Mouse (Mus musculus) hematopoietic stem cell, adult 5-6 weeks (primary cell): ENCODE measurements around the gene Ice1. TPM values are rescaled to one million over a fixed set of nuclear protein-coding genes. Genes with fewer than 3 reads are reported as not detected.

Experiments used
- ATAC-seq, 2 experiments: fragments of 125-278 bp in 1 of 2; replicated peaks in 1 of 2; 2 replicates each; pipeline ENCODE4 v1.8.0; 2016 to 2017; ENCODE audit warnings: inconsistent platforms in 2 of 2, mild to moderate bottlenecking in 2 of 2, moderate number of reproducible peaks in 2 of 2, low read depth in 1 of 2, moderate TSS enrichment in 1 of 2; ENCODE audit not compliant: low FRiP score in 2 of 2, poor library complexity in 2 of 2, severe bottlenecking in 2 of 2, insufficient read depth in 1 of 2, low TSS enrichment in 1 of 2
- total RNA-seq: library from RNA; stranded (forward); fragments of 172-1452, 232-1000 nt; gene quantifications from 2 replicates; pipeline ENCODE4 v1.2.3, GENCODE M21; 2017

Gene Ice1
- total RNA-seq, 1 experiment from 2014 or later, result 33.5 TPM

DNA sequence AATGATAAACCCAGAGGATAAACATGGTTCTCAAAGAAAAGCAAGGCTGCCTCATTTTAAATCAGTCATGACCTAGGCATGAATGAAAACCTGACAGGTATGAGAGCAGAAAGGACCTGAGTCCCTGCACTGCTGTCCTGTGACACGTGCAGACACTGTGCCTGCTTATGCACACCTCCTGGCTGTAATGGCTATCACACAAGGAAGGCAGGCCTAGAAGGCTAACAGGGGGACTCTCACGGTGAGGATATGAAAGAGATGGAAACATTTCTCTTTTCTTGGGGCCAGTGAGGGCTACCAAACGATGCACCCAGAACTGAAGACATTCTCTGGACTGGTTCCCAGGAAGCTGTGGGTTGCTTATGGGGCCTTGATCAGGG lies 6.6 kb upstream of the Ice1 start:
- no peak for ATAC-seq

DNA sequence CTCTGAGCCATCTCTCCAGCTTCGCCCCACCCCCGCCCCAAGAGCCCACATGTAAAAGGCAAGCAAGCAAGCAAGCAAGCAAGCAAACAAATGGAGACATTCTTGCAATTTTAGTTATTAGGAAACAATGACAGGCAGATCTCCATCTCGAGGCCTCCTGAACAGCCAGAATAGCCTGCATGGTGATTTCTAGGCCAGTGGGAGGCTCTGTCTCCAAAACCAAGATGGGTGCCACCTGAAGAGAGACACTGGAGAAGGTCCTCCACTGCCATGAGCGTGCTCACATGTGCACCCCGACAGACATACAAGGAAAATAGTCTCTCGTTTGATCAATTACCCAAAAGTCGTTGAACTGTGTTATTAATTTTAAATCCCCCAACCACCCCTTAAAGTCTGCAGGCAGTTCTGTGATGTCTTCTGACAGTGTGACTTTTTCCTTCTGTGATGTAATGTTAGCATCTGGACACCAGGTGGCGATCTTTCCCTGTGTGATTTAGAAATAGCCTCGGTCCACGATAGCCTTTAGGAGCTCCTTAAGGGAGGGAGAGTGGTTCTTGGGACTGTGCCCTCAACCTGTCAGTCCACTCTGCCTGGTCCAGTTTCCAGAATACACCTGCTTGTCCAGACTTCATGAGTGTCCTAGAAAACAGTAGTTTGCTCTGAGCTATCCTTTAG lies 6.1 kb upstream of the Ice1 start:
- peak; percentile 73 to 82 for ATAC-seq

DNA sequence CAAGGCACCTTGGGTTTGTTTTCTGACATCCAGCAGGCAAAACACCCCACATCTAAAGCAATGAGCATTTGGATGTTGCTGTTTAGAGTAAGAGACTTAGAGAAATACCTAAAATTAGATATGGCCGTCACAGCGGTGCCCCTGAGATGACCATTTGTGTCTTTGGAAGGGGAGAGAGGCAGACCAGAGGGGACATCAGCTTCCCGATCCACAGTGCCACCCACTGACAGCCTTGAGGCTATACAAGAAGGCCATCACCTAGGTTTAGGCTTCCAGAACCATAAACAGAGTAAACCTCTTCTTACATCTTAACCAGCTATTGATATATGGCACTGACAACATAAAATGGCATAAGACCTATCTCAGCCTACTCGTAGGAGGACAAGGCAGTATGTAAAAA lies 4.5 kb upstream of the Ice1 start:
- ATAC-seq, result no peak

DNA sequence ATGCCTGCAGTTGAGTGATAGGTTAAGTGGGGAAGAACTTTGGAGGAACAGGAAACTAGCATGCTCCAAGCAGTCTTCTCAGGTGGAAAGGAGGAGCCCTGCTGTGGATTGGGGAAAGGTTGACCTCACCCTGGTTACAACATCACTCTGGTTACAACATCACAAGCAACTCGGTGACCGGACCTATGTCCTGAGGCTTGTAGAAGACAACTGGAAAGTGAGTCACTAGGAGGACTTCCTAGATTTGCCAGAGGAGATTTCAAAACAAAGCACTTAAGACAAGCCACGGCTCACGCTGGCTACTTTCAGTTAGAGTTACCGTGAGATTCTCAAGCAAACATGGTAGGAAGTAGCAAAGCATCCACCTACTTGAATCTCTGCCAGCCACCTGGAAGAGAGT lies 3.9 kb upstream of the Ice1 start:
- no peak; a peak in 1 of 4 replicates for ATAC-seq

DNA sequence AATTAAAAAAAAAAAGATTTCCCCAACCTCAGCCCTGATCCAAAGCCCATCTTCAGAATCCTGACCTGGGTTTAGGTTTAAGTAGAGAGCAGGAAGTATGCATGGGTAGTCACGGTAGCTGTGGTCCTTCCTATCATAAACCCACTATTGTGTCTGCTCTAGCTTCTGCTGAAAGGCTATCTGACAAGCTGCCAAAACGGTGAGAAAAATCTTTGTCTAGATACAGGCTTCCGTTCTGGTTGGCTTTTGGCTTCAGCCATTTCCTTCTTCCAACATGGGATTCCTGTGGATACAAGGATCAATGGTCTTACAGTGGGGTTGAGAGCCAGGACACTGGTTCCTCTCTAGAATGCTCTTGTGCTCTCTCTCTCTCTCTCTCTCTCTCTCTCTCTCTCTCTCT lies 2.2 kb upstream of the Ice1 start:
- no peak for ATAC-seq

DNA sequence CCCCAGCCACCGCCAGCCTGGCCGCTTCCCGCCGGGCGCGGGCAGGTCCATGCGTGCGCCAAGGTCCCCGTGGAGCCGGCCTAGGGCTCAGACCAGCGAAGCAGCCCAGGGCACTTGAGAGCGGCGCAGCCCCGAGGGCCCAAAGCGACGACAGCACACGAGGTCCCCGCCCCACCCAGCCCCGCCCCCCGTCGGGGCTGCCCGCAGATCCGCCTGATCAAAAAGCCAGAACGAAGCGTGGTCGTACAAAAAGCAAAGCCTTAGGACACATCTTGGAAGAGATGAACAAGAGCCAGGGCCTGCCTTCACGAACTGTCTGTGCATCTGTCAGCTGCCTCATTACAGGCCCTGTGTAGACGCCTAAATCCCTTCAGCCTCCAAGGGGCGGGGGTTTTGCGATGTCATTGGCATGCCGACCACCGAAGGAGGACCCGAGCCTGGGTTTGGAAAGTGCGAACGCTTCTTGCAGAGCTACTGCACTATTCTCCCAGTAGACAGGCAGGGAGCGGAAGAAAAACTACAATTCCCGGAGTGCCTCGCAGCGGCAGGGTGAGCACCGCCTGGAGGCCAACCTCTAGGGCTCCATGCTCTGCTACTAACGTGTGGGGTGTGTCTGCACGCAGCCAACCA lies 343 bp upstream of the Ice1 start:
- ATAC-seq, result peak; percentile 96 to 100

DNA sequence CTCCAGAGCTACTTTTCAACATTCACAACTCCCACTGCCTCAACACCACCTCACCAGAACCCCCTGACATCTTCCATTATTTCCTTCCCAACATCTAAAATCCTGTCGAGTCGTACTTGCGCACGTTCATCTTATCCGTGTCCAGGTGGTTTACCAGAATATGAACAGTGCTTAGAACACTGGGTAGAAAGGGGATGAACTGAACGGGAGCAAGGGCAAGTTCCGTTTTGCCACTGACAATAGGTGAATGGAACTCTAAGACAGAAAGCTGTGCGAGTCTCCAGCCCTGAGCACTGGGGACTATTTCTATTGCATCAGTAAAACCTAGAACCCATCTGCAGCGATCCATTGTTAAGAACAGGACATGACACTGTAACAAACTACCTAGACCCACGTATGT lies 728 bp downstream of the Ice1 start:
- no peak for ATAC-seq

DNA sequence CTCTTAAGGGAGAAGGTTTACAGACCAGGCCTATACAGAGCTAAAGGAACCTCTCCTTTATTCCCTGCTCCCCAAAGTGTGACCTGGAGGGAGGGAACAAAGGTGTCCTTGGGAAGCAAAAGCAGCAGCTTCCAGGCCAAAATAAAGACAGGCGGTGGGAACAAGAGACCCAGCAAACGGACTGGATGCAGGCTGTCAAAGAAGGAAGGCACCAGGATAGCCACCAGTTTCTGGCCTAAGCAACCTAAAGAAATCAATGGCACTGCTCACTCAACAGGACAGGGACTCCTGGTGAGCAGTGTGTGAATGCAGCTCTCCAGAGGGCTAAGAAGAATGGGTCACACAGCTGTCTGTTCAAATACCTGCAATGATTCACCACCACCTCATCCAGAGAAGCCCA lies 1.8 kb downstream of the Ice1 start:
- ATAC-seq, result no peak

DNA sequence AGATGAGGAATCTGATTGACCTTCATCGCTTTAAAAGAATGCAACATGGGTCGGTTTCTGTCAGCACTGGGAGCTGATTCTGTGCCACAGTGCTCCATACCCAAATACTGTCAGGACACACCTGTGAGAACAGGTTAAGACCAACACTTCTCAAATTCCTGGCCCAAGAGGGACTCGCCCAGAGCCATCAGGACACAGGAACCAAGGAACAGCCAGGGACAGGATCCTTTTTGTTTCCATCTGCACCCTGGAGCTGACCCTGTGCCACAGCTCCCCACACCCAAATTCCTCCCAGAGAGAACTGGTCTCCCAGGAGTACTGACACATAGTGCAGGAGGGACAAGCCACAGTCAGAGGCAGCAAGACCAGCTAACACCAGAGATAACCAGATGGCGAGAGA lies 11.0 kb downstream of the Ice1 start:
- ATAC-seq, result no peak

DNA sequence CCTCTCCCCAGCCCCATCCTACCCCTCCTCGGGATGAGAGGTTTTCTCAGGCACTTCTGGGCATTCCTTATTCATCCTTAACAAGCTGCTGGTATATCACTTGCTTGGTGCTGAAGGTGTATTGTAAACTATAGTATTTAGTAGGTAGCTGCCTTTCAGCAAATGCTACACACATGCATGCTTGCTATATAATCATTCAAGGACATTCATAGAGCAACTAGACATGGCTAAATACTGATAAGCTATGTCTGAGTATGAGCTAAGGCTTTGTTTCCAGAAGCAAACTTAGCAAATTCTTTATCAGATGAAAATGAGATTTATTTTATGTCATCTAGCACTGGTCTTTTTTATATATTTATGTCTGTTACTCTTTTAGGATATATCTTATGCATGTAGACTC lies 11.8 kb downstream of the Ice1 start:
- no peak for ATAC-seq

DNA sequence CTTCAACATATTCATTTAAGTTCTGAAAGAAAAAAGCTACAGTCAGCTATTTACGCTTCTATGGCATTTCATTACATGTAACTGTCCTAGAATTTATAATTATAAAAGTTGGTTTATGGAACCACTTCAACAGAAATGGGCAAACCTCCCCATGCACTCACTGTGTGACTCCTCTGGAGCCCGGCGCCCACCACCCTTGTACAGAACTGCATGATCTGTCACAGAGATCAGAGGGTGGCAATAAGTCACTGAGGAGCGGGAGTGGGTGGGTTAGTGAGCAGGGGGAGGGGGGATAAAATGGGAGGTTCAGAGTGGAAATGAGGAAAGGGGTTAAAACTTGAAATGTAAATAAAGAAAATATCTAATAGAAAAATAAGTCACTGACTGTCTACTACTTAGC lies 13.0 kb downstream of the Ice1 start:
- ATAC-seq, result no peak

DNA sequence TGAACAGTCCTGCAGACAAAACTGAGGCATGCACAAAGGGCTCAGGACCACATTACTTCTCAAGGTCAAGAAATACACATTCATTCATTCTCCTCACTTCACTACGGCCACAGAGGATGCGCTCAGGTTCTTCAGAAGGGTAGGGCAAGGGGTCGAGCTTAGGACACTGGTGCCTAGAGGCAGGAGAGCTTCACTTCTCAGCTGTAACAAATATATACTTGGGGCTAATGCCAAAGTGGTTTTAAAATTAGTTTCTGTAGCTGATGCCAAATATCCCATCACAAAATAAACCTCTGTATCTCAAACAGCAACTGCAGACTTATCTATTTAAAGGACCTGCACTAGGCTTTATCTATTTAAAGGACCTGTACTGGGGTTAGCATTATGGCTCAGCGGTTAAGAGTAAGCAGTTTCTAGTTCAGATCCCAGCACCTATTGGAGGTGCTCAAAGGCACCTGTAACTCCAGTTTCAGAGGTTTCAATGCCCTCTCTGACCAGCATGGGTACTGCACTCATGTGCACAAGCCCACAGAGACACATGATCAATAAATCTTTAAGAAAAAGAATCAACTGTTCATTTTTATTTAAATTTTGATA lies 14.9 kb downstream of the Ice1 start:
- ATAC-seq, result no peak

DNA sequence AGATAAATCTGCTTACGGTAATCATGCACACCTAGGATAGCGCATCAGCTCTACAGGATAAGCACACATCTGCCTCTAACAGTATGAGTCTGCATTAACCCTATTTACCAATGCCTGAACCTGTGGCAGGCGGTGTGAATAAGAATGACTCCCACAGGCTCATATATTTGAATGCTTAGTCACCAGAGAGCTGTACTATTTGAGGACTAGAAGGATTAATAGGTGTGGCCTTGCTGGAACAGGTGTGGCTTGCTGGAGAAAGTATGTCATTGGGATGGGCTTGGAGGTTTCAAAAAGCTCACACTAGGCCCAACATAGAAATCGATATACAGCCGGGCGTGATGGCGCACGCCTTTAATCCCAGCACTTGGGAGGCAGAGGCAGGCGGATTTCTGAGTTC lies 15.9 kb downstream of the Ice1 start:
- ATAC-seq, result no peak

DNA sequence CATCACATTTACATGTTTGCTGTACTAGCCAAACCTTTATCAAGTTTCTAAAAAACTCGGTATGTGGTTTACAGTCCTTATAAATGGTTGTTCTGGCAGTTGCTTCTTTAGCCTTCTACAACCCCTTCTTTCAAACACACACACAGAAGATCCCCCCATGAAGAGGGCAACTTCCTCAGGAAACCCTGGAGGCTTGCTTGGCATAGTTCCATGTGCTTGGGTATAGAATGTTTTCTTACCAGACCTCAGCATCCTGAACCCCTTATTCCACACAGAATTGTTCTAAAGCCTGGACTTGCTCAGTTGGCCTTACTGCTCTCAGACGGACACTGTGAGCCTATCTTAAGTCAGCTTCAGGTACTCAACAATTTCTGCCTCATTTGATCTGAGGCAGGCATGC lies 24.6 kb downstream of the Ice1 start:
- ATAC-seq, result peak; percentile 14 to 58; a peak in 2 of 4 replicates

DNA sequence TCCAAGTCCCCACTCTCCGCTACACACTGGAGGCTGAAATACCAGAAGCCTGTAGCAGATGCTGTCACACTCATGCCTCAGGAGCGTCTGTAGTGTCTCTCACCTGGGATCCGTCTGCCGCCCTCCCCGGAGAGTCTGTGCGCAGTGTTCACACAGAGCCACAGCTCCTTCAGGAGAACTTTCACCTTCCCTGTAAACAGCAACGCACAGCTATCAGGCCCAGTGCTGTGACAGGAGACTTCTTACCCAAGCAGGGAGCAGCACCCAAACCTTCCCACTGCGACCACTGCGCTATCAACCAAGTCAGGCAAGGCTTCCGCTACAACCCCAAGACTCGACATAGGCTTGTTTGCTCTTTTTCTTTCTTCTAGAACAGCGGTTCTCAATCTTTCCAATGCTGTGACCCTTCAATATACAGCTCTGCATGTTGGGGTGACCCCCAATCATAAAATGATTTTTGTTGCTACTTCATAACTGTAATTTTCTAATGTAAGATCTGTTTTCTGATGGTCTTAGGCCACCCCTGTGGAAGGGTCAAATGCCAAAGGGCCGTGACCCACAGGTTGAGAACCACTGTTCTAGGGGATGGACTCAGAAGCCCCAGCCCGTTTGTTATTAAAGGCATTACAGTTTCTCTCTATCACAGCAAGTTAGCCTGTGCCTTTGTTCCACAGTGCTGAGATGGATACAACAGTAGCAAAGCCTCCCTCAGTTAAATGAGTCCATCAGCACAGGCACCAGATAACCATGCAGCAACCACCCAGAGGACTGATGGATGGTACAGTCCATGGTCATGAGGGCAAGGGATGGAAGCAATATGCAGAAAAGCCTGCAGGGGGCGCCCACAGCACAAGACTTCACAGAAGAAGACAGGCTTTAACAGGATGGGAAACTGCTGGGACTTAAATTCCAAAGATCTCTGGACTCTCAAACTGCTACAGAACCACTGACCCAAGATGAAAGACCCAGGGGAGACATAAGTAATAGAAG lies 26.7 kb downstream of the Ice1 start:
- peak; percentile 72 to 73; a peak in 3 of 4 replicates for ATAC-seq

DNA sequence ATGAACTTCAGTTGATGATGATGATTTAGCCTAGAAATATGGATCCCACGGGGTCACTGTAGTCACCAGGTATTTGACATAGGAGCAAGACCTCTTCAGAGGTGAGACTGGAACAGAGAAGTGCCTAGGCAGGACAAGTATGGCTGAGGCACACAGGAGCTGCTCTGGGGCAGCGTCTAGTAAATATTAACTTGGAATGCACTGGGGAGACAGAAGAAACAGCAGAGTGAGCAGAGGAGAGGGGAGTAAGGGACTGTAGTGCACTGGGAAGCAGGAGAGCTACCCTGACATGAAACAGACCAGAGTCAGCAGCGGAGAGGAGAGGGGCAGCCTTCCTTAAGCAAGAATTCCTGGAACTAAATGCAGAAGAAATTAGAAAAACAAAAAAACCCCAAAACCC lies 27.8 kb downstream of the Ice1 start:
- ATAC-seq, result no peak

DNA sequence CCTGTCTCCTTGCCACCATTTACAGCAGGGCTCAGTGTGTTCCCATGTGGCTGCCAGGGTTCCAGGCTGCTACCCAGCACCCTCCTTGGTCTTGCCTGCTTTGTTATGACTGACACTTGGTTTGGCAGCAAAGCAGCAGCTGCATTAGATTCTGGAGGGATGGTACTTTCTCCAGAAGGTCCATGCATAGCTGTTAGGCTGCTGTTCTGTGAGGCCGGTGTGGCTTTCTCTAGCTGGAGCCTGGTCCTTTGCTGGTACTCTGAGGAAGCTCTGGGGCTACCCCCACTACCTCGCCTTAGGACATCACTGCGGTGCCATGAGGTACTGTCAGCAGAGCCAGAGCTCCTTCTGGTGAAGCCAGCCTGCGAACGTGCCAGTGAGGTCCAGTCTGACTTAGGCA lies 32.1 kb downstream of the Ice1 start:
- no peak for ATAC-seq

DNA sequence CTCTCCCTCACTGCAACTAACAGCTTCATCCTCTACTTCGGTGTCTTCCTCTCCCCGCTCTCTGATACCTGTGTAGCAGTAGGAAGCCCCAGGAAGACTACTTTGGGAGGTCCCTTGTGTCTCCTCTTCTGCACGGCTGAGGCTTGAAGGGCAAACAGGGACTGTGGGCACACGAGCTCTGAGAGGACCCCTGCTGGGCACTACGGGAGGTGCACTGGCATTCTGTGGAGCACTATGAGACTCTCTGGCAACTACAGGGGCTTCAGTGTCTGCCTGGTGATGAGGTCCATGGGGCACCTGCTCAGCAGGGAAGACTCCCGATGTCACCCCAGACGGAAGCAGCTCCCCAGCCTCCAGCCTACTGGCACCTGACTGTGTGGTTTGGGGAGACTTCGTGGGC lies 32.7 kb downstream of the Ice1 start:
- no peak for ATAC-seq
